Mouse (Mus musculus) bone marrow macrophage, adult 2 months (primary cell): ENCODE results near the gene Psmd3.

Source experiments
- CTCF ChIP-seq: IDR thresholded peaks from 2 replicates; pipeline ENCODE4 v1.5.1; 2012; ENCODE audit warnings: low read depth, mild to moderate bottlenecking, low read length, moderate library complexity
- POLR2A ChIP-seq: IDR thresholded peaks from 2 replicates; pipeline ENCODE4 v1.6.1; 2012; ENCODE audit warnings: mild to moderate bottlenecking, low read depth, low read length, borderline replicate concordance

DNA sequence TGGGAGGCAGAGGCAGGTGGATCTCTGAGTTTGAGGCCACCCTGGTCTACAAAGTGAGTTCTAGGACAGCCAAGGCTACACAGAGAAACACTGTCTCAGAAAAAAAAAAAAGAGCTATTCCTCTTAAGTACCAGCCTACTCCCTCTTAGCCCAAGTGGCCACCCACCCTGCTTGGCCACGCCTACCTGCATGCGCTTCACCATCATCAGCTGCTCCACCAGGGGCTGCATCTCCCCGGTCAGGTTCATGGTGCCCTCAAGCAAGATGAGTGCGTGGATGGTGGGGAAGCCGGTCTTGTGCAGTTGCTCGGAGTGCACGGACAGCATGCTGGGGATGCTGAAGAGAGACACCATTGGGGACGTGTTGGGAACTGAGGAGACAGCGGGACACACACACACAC lies 33.6 kb downstream of the Psmd3 start:
- TF ChIP-seq CTCF = no peak
- no peak for TF ChIP-seq POLR2A
